Mouse (Mus musculus) intestine, embryonic 16.5 days (tissue): ENCODE measurements at regions not wholly inside any gene's neighbourhood (a gene's known extent, or its start where the extent isn't known, plus 50 kb on each side); places are given as distances from the start of the nearest gene placed in this dataset.

Source experiments
- ATAC-seq: fragments of 200-750 bp; cut with Nextera tagmentation; 2 replicates; pipeline ENCODE4 v1.8.0; 2017; ENCODE audit warnings: moderate TSS enrichment, moderate library complexity
- H3K27ac ChIP-seq: fragments of 300-500 bp; sonication (generic); 2 replicates; pipeline ENCODE4 v1.5.1; 2014; ENCODE audit warnings: mild to moderate bottlenecking, low read length
- H3K27me3 ChIP-seq: fragments of 300-500 bp; sonication (generic); replicated peaks from 2 replicates; pipeline ENCODE4 v1.6.1; 2014; ENCODE audit warnings: low read length, control low read depth, mixed read lengths; ENCODE audit not compliant: control insufficient read depth, insufficient read depth
- H3K36me3 ChIP-seq: fragments of 300-500 bp; sonication (generic); 2 replicates; pipeline ENCODE4 v1.6.1; 2014; ENCODE audit warnings: low read length, control low read depth; ENCODE audit not compliant: control insufficient read depth, insufficient read depth
- H3K4me1 ChIP-seq: fragments of 300-500 bp; sonication (generic); 2 replicates; pipeline ENCODE4 v1.6.1; 2014; ENCODE audit warnings: low read length, control low read depth, mixed read lengths; ENCODE audit not compliant: control insufficient read depth, insufficient read depth
- H3K4me2 ChIP-seq: fragments of 300-500 bp; sonication (generic); 2 replicates; pipeline ENCODE4 v1.6.1; 2014; ENCODE audit warnings: low read depth, low read length, control low read depth
- H3K4me3 ChIP-seq: fragments of 300-500 bp; sonication (generic); 2 replicates; pipeline ENCODE4 v1.5.1; 2014; ENCODE audit warnings: mild to moderate bottlenecking, low read length
- H3K9ac ChIP-seq: fragments of 300-500 bp; sonication (generic); 2 replicates; pipeline ENCODE4 v1.6.1; 2014; ENCODE audit warnings: low read depth, low read length
- H3K9me3 ChIP-seq: fragments of 300-500 bp; sonication (generic); 2 replicates; pipeline ENCODE4 v1.6.1; 2016; ENCODE audit warnings: low read length, control low read depth; ENCODE audit not compliant: control insufficient read depth
- WGBS: fragments of 180-500 bp; shearing (Covaris S2); extraction: QIAGEN DNeasy Blood & Tissue Kit; methylation state at CpG from one replicate; pipeline ENCODE4 v1.1.7; 2014; 5-methylcytosine and 5-hydroxymethylcytosine counted together

- Histone ChIP-seq H3K4me2 (no peak overlapping the region), H3K4me3 (no peak overlapping the region), H3K36me3 (no peaks in the 10 kb centered on the region), H3K27ac (no peak overlapping the region), H3K4me1 (no peaks in the 10 kb centered on the region), H3K9ac (no peak overlapping the region), H3K27me3 (no peaks in the 10 kb centered on the region), H3K9me3 (no peaks in the 10 kb centered on the region)
- no peak for ATAC-seq
- 52% methylated on average over 3 of the region's 3 CpGs for WGBS
These were observed 379.3 kb downstream of the Gm10295 start for GRCm38 (mm10) chr7:70972023-70972400.

- no peak for ATAC-seq
- Histone ChIP-seq H3K9ac (no peak overlapping the region), H3K4me1 (no peaks in the 10 kb centered on the region), H3K9me3 (no peaks in the 10 kb centered on the region), H3K4me2 (no peak overlapping the region), H3K27me3 (no peaks in the 10 kb centered on the region), H3K4me3 (no peak overlapping the region), H3K36me3 (no peaks in the 10 kb centered on the region), H3K27ac (no peak overlapping the region)
- 53% methylated on average over 6 of the region's 6 CpGs for WGBS
These were observed 379.8 kb downstream of the Gm10295 start for GRCm38 (mm10) chr7:70971323-70972022.

GRCm38 (mm10) chr7:70952318-70952959 is 398.8 kb downstream of the Gm10295 start:
- no peak overlapping the region for H3K9ac ChIP-seq
- H3K27ac ChIP-seq = no peak overlapping the region
- H3K27me3 ChIP-seq = no peaks in the 10 kb centered on the region
- H3K36me3 ChIP-seq = no peaks in the 10 kb centered on the region
- ATAC-seq = no peak
- no peak overlapping the region for H3K4me2 ChIP-seq
- no peak overlapping the region for H3K4me3 ChIP-seq
- no peaks in the 10 kb centered on the region for H3K9me3 ChIP-seq
- 63% methylated on average over 4 of the region's 4 CpGs for WGBS
- no peaks in the 10 kb centered on the region for H3K4me1 ChIP-seq

GRCm38 (mm10) chr7:70948281-70948680 is 403.0 kb downstream of the Gm10295 start:
- WGBS = 65% methylated on average over 5 of the region's 5 CpGs
- no peak overlapping the region for H3K4me3 ChIP-seq
- H3K4me2 ChIP-seq = no peak overlapping the region
- H3K4me1 ChIP-seq = no peaks in the 10 kb centered on the region
- no peak for ATAC-seq
- H3K27me3 ChIP-seq = no peaks in the 10 kb centered on the region
- no peaks in the 10 kb centered on the region for H3K36me3 ChIP-seq
- no peaks in the 10 kb centered on the region for H3K9me3 ChIP-seq
- no peak overlapping the region for H3K9ac ChIP-seq
- no peak overlapping the region for H3K27ac ChIP-seq

GRCm38 (mm10) chr7:70946260-70946659 is 405.0 kb downstream of the Gm10295 start:
- no peaks in the 10 kb centered on the region for H3K4me1 ChIP-seq
- H3K27me3 ChIP-seq = no peaks in the 10 kb centered on the region
- H3K4me2 ChIP-seq = no peak overlapping the region
- H3K9ac ChIP-seq = no peak overlapping the region
- H3K9me3 ChIP-seq = no peaks in the 10 kb centered on the region
- WGBS = 70% methylated on average over 2 of the region's 2 CpGs
- H3K27ac ChIP-seq = no peak overlapping the region
- no peak for ATAC-seq
- no peak overlapping the region for H3K4me3 ChIP-seq
- no peaks in the 10 kb centered on the region for H3K36me3 ChIP-seq

- H3K27ac ChIP-seq = no peak overlapping the region
- 36% methylated on average over 6 of the region's 6 CpGs for WGBS
- ATAC-seq = no peak
These were observed 420.4 kb downstream of the Gm10295 start for GRCm38 (mm10) chr7:70930911-70931310.

GRCm38 (mm10) chr7:70929935-70930334 is 421.4 kb downstream of the Gm10295 start:
- WGBS = 69% methylated on average over 11 of the region's 11 CpGs
- Histone ChIP-seq H3K9ac (no peak overlapping the region), H3K4me1 (no peaks in the 10 kb centered on the region), H3K4me3 (no peak overlapping the region), H3K9me3 (no peaks in the 10 kb centered on the region), H3K4me2 (no peak overlapping the region), H3K27me3 (no peaks in the 10 kb centered on the region), H3K36me3 (no peaks in the 10 kb centered on the region), H3K27ac (no peak overlapping the region)
- no peak for ATAC-seq

More at GRCm38 (mm10) chr7:70930911-70931310, 420.4 kb downstream of the Gm10295 start:
- H3K4me1 ChIP-seq = no peaks in the 10 kb centered on the region
- H3K9ac ChIP-seq = no peak overlapping the region
- H3K4me3 ChIP-seq = no peak overlapping the region
- no peaks in the 10 kb centered on the region for H3K36me3 ChIP-seq
- no peaks in the 10 kb centered on the region for H3K9me3 ChIP-seq
- H3K27me3 ChIP-seq = no peaks in the 10 kb centered on the region
- no peak overlapping the region for H3K4me2 ChIP-seq

- Histone ChIP-seq H3K4me2 (no peak overlapping the region), H3K27me3 (no peaks in the 10 kb centered on the region), H3K4me3 (no peak overlapping the region), H3K9me3 (no peaks in the 10 kb centered on the region), H3K27ac (no peak overlapping the region), H3K9ac (no peak overlapping the region), H3K36me3 (no peaks in the 10 kb centered on the region), H3K4me1 (no peaks in the 10 kb centered on the region)
- ATAC-seq = no peak
- 74% methylated on average over 3 of the region's 3 CpGs for WGBS
These were observed 423.3 kb downstream of the Gm10295 start for GRCm38 (mm10) chr7:70928001-70928400.

- Histone ChIP-seq H3K27ac (no peak overlapping the region), H3K36me3 (no peaks in the 10 kb centered on the region), H3K4me3 (no peak overlapping the region), H3K9me3 (no peaks in the 10 kb centered on the region), H3K27me3 (no peaks in the 10 kb centered on the region), H3K9ac (no peak overlapping the region), H3K4me2 (no peak overlapping the region), H3K4me1 (no peaks in the 10 kb centered on the region)
- WGBS = 49% methylated on average over 4 of the region's 4 CpGs
- no peak for ATAC-seq
These were observed 434.3 kb downstream of the Gm10295 start for GRCm38 (mm10) chr7:70917016-70917415.
